Mouse (Mus musculus) embryonic facial prominence, embryonic 11.5 days (tissue): ENCODE data around the gene Stxbp4. TPM values are rescaled to one million over a fixed set of nuclear protein-coding genes. Genes with fewer than 3 reads are reported as not detected.

ENCODE experiments used
- ATAC-seq: fragments of 200-750 bp; cut with Nextera tagmentation; replicated peaks from 2 replicates; pipeline ENCODE4 v1.8.0; 2017; ENCODE audit warnings: low read depth; ENCODE audit not compliant: insufficient number of reproducible peaks, low FRiP score, low TSS enrichment
- DNase-seq: peaks from one replicate; pipeline ENCODE4 v3.0.0-alpha.2; 2015; ENCODE audit warnings: low spot score
- H3K27ac ChIP-seq: fragments of 300-500 bp; sonication (generic); replicated peaks from 2 replicates; pipeline ENCODE4 v1.5.1; 2014; ENCODE audit warnings: mild to moderate bottlenecking, low read depth, low read length, control low read depth
- H3K27me3 ChIP-seq: fragments of 300-500 bp; sonication (generic); 2 replicates; pipeline ENCODE4 v1.6.1; 2014; ENCODE audit warnings: mild to moderate bottlenecking, low read length, moderate library complexity, mixed read lengths; ENCODE audit not compliant: control insufficient read depth, insufficient read depth
- H3K36me3 ChIP-seq: fragments of 300-500 bp; sonication (generic); replicated peaks from 2 replicates; pipeline ENCODE4 v1.6.1; 2014; ENCODE audit warnings: low read depth, mild to moderate bottlenecking, low read length, moderate library complexity, mixed read lengths; ENCODE audit not compliant: control insufficient read depth, insufficient read depth
- H3K4me1 ChIP-seq: fragments of 300-500 bp; sonication (generic); 2 replicates; pipeline ENCODE4 v1.6.1; 2014; ENCODE audit warnings: low read length, mixed read lengths; ENCODE audit not compliant: control insufficient read depth, insufficient read depth
- H3K4me2 ChIP-seq: fragments of 300-500 bp; sonication (generic); 2 replicates; pipeline ENCODE4 v1.6.1; 2014; ENCODE audit warnings: low read depth, mild to moderate bottlenecking, control low read depth, low read length, moderate library complexity
- H3K4me3 ChIP-seq: fragments of 300-500 bp; sonication (generic); 2 replicates; pipeline ENCODE4 v1.5.1; 2014; ENCODE audit warnings: low read depth, low read length, control low read depth
- H3K9ac ChIP-seq: fragments of 300-500 bp; sonication (generic); replicated peaks from 2 replicates; pipeline ENCODE4 v1.6.1; 2014; ENCODE audit warnings: mild to moderate bottlenecking, control low read depth, low read length
- H3K9me3 ChIP-seq: fragments of 300-500 bp; sonication (generic); replicated peaks from 2 replicates; pipeline ENCODE4 v1.6.1; 2016; ENCODE audit warnings: mild to moderate bottlenecking, low read length, inconsistent platforms, mixed read lengths; ENCODE audit not compliant: control insufficient read depth
- WGBS: fragments of 180-500 bp; shearing (Covaris S2); extraction: QIAGEN DNeasy Blood & Tissue Kit; methylation state at CpG from one replicate; pipeline ENCODE4 v1.1.7; 2014; 5-methylcytosine and 5-hydroxymethylcytosine counted together
- polyA plus RNA-seq: library from polyadenylated mRNA; unstranded; fragments of >200 nt; fragmentation: Nextera tagmentation; extraction: Ambion mirVana; gene quantifications from 2 replicates; pipeline ENCODE4 v1.2.1, GENCODE M21; 2014

Stxbp4 gene
- polyA plus RNA-seq, 1 experiment from 2014 or later, result 35.1 TPM

DNA sequence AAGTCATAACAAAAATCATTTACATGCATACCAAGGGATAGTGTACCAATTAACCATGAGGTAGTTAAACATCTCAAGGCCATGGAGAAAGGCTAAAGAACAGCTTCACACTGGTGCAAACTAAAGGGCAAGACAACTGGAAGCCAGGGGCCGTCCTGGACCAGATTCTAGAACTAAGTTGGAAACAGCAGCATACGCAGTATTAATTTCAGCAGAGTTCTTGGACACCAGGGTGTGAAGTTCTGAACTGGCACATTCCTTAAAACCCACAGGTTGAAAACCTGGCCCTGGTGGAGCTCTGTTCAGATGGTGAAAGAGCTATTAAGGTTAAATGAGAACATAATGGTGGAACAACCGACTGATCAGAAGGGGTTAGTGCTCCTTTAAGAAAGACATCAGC, 3.2 kb downstream of the Stxbp4 start:
- H3K9me3 ChIP-seq, result no peaks in the 10 kb centered on the region
- no peak overlapping the region for H3K4me3 ChIP-seq
- no peak overlapping the region for H3K9ac ChIP-seq
- no peak for ATAC-seq
- H3K36me3 ChIP-seq, result no peaks in the 10 kb centered on the region
- H3K4me1 ChIP-seq, result no peaks in the 10 kb centered on the region
- no peak overlapping the region for H3K4me2 ChIP-seq
- H3K27ac ChIP-seq, result no peak overlapping the region
- no peaks in the 10 kb centered on the region for H3K27me3 ChIP-seq
- 91% methylated on average over 3 of the region's 3 CpGs for WGBS
- DNase-seq, result no peak

DNA sequence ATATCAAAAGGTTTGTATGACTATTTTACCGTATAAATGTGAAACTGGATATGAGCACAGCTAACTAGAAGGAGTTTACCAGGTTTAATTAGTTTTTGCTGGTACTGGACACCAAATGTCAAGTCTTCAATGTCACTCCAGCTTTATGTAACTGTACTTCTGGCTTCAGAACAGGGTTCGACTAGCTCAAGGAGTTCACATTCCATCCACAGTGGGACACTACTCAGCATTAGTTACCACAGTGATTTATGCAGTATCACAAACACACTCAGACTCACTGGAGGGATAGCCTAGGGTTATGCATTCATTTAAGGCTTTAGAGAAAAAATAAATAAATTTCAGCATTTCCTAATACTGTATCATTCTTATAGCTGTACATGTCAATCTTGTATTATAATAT, 5.4 kb downstream of the Stxbp4 start:
- Histone ChIP-seq H3K27me3 (no peaks in the 10 kb centered on the region), H3K9me3 (no peaks in the 10 kb centered on the region), H3K9ac (no peak overlapping the region), H3K27ac (no peak overlapping the region), H3K4me2 (no peak overlapping the region), H3K4me1 (no peaks in the 10 kb centered on the region), H3K36me3 (no peaks in the 10 kb centered on the region), H3K4me3 (no peak overlapping the region)
- WGBS, result 77% methylated on average over 2 of the region's 2 CpGs
- no peak for ATAC-seq
- no peak for DNase-seq

DNA sequence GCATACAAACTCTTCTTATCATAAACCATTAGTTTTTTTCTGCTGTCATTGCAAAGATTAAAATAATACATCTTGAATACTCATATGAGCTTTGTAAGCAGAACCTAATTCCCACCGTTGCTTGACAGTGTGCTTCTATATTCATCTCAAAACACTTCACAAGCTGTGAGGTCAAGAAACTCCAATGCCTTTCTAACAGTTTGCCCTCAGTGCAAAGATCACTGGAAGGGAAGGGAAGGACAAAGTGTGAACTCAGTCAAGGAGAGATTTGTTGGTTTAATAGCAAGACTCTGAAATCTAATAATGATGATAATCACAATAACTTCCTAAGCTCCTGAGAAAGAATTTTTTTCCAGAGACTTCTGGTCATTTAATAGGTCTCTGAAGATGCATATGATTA, 10.1 kb downstream of the Stxbp4 start:
- Histone ChIP-seq H3K9ac (no peak overlapping the region), H3K4me1 (no peaks in the 10 kb centered on the region), H3K4me3 (no peak overlapping the region), H3K4me2 (no peak overlapping the region), H3K27ac (no peak overlapping the region), H3K36me3 (no peaks in the 10 kb centered on the region), H3K27me3 (no peaks in the 10 kb centered on the region), H3K9me3 (no peaks in the 10 kb centered on the region)
- no peak for ATAC-seq
- DNase-seq, result no peak
- 98% methylated on average over 1 of the region's 1 CpGs for WGBS

DNA sequence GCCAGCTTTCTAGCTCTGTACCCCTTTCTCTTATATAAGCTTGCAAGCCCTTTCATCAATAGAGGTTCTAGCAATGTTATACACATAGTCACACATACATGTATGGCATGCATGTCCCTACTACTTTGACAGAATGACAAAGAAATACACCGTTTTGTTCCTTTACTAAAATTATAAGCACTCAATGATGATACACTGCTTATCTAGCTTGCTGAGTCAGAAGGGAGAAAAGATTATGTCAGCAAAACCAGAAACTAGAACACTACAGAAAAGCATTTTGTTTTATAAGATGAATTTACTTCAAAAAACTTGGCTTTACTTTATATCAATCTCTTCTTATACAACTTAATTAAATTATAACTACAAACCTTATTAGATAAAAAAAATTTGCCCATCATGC, 12.7 kb downstream of the Stxbp4 start:
- H3K36me3 ChIP-seq, result no peaks in the 10 kb centered on the region
- H3K4me2 ChIP-seq, result no peak overlapping the region
- no peak overlapping the region for H3K4me3 ChIP-seq
- WGBS, result 88% methylated on average over 1 of the region's 1 CpGs
- no peak overlapping the region for H3K27ac ChIP-seq
- ATAC-seq (no peak), DNase-seq (no peak)
- H3K27me3 ChIP-seq, result no peaks in the 10 kb centered on the region
- H3K9me3 ChIP-seq, result no peaks in the 10 kb centered on the region
- H3K4me1 ChIP-seq, result no peaks in the 10 kb centered on the region
- no peak overlapping the region for H3K9ac ChIP-seq

DNA sequence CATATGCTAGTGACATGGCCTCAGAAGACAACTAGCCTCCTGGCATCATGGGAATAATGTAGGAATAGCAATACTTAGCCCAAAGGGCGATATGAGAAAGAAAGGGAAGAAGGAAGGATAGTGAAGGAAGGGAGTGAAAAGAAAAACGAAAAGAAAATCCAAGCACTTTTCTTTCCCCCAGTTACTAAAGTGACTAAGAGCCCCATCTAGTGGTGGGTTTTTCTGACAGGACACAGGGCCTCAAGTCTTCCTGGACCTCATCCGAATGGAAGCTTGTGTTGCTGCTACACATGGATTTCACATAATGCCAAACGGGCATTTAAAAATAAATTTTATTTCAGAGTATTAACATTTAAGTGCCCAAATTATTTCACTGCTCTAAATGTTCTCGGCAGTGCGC, 14.4 kb downstream of the Stxbp4 start:
- H3K27me3 ChIP-seq, result no peaks in the 10 kb centered on the region
- ATAC-seq (no peak), DNase-seq (peak; percentile 77)
- H3K4me1 ChIP-seq, result no peaks in the 10 kb centered on the region
- H3K9me3 ChIP-seq, result no peaks in the 10 kb centered on the region
- H3K4me2 ChIP-seq, result no peak overlapping the region
- no peak overlapping the region for H3K27ac ChIP-seq
- H3K9ac ChIP-seq, result no peak overlapping the region
- no peak overlapping the region for H3K4me3 ChIP-seq
- no peaks in the 10 kb centered on the region for H3K36me3 ChIP-seq
- 58% methylated on average over 6 of the region's 6 CpGs for whole genome bisulfite sequencing

DNA sequence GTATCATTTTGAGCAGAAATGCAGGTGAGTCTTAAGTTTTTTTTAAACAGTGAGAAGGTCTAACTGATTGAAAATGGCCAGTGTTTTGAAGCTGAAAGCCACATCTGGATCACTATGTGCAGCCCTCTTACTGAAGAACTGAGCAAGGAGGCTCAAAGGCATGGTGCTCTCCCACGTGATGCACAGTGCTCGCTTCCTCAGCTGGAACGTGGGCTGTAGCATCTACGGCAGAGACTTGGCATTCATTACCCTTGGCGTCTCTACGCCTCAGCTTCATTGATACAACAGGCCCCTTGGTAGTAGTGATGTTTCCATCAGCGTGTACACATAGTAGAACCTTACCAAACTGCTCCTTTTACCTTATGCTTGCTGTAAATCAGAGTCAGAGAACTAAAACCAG, 15.4 kb downstream of the Stxbp4 start:
- Histone ChIP-seq H3K36me3 (no peaks in the 10 kb centered on the region), H3K27ac (no peak overlapping the region), H3K4me2 (no peak overlapping the region), H3K27me3 (no peaks in the 10 kb centered on the region), H3K4me1 (no peaks in the 10 kb centered on the region), H3K4me3 (no peak overlapping the region), H3K9me3 (no peaks in the 10 kb centered on the region), H3K9ac (no peak overlapping the region)
- no peak for ATAC-seq
- no peak for DNase-seq
- 94% methylated on average over 7 of the region's 7 CpGs for WGBS

DNA sequence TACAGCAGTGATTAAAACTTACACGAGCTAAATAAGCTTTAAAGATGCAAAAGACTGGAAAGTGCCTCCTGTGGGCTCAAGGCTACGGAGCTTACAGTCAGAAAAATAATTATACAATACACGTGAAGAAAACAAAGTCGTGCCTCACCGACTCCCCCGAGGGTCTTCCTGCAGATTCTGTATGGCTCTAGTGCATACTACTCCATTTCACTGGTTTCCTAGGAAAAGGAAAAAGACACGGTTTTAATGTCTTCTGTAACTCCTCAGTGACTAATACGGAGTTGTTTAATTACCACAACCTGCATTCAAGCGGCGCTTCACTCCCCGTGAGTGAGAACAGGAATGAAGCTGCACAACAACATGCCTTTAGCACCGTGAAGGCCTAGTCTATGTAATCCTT, 15.8 kb downstream of the Stxbp4 start:
- H3K9me3 ChIP-seq, result no peaks in the 10 kb centered on the region
- no peak overlapping the region for H3K9ac ChIP-seq
- no peak for DNase-seq
- H3K4me2 ChIP-seq, result no peak overlapping the region
- no peak overlapping the region for H3K4me3 ChIP-seq
- H3K27ac ChIP-seq, result no peak overlapping the region
- no peaks in the 10 kb centered on the region for H3K27me3 ChIP-seq
- no peaks in the 10 kb centered on the region for H3K36me3 ChIP-seq
- no peak for ATAC-seq
- 91% methylated on average over 12 of the region's 12 CpGs for WGBS
- no peaks in the 10 kb centered on the region for H3K4me1 ChIP-seq

DNA sequence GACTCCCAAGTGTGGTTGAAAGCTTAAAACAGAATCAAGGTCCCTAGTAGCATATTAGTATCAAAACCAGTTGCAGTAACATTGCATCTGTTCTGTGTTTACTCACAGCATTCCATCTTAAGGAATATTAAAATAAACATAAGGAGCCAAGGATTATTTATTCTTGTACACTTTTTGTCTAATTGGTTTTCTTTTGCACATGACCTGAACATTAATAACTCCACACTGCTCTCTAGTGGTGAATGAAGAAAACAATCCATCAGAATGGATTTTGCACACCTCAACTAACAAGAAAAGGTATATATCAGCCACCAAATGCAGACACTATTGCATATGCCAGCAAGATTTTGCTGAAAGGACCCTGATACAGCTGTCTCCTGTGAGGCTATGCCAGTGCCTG, 21.5 kb downstream of the Stxbp4 start:
- ATAC-seq, result no peak
- no peak overlapping the region for H3K9ac ChIP-seq
- H3K27me3 ChIP-seq, result no peaks in the 10 kb centered on the region
- no peak overlapping the region for H3K27ac ChIP-seq
- no peaks in the 10 kb centered on the region for H3K4me1 ChIP-seq
- no peak overlapping the region for H3K4me3 ChIP-seq
- H3K9me3 ChIP-seq, result no peaks in the 10 kb centered on the region
- H3K4me2 ChIP-seq, result no peak overlapping the region
- no peaks in the 10 kb centered on the region for H3K36me3 ChIP-seq
- DNase-seq, result peak; percentile 53

DNA sequence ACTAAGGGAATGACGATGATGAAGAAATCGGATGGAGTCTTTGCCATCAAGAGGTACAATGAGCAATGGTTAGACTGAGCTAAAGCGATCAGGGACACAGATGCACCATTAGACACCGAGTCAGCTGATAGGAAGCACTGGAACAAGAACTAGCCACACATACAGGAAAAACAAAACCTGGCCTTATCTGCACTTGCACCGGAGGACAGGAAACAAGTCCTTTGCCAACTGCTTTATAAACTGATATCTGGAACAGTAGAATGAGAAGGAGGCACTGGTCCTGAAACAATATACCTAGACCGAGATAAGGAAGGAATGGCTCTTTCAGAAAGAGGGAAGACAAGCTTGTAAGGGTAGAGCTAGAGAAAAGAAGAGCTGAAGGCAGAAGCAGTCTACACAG, 23.1 kb downstream of the Stxbp4 start:
- WGBS, result 94% methylated on average over 6 of the region's 6 CpGs
- ATAC-seq (no peak), DNase-seq (no peak)
- Histone ChIP-seq H3K27ac (no peak overlapping the region), H3K9me3 (no peaks in the 10 kb centered on the region), H3K4me3 (no peak overlapping the region), H3K36me3 (no peaks in the 10 kb centered on the region), H3K4me1 (no peaks in the 10 kb centered on the region), H3K9ac (no peak overlapping the region), H3K4me2 (no peak overlapping the region), H3K27me3 (no peaks in the 10 kb centered on the region)
